Mouse (Mus musculus): Measurements from ENCODE around the gene Pde4c.

Gene Pde4c

DNA sequence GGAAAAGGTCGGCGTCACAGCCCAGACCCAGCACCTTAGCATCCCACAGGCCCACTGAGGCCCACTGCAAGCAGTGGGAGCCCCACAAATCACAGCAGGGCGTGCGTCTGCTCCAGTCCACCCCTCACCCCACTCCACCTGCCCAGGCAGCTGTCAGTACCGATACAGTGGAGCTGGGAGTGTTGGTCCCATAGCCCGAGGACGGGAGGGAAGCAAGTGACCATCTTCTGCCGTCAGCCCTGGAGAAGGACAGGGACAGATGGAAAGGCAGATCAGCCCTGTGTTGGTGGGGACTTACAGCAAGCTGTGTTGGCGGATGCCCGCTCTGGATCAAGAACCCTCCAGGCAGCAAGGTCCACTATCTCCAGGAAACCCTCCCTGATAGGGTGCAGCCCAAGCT lies 65.5 kb downstream of the Pde4c start:
- DNase-seq (ENCODE audit: low spot score in 2 of 2): no peak

GRCm38 (mm10) chr8:70790846-70791245 lies 67.3 kb downstream of the Pde4c start:
- DNase-seq (ENCODE audit: low spot score in 2 of 2): peak in 1 of 2 experiments; percentile 60

- no peak for DNase-seq (ENCODE audit: low spot score in 2 of 2)
These were observed 67.8 kb downstream of the Pde4c start for GRCm38 (mm10) chr8:70791294-70791701.

DNA sequence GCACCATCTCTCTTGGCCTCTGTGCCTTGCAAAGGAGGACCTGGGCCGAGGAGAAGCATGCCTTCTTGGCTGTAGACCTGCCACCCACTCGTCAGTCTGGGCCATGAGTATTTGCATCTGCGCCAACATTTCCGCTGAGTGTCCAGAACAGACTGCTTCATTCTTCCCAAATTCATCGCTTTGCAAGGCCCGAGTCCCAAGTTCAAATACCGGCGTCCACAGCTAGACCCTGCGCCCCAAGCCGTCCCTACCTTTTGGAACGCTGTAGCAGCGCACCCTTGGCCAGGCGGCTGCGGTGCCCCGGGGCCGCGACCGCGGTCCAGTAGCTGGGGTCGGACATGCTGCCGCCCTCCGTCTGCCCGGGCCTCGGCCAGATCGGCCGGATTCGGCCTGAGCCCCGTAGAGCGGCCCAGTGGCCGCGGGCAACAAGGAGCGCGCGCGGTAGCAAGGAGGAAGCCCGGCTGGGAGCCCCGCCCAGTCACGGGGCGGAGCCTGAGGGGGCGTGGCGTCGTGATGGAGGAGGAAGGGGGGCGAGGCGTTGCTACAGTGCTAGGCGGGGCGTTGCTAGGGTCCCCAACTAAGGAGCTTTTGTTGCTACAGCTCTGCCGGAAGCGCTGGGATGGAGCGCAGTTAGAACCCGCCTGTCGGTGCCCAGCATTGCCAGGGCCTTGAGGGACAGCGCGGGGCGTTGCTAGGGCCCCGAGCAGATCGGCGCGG lies 68.6 kb downstream of the Pde4c start:
- peak; percentile 94 to 98 for DNase-seq (ENCODE audit: low spot score in 2 of 2)

DNA sequence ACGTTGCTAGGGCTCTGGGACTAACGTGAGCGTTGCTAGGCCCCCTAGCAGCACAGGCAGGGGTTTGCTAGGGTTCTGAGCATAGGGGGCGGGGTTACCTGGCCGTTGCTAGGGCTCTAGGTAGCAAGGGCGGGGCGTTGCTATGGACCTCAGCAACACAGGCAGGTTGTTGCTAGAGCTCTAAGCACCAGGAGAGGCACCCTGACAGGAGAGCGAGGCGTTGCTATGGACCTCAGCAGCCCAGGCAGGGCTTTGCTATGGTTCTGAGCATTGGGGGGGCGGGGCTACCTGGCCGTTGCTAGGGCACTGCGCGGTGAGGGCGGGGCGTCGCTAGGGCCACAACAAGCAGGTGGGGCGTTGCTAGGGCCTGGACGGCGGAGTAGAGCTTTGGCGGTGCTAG lies 69.2 kb downstream of the Pde4c start:
- no peak for DNase-seq (ENCODE audit: low spot score in 2 of 2)

GRCm38 (mm10) chr8:70794215-70794614 lies 70.7 kb downstream of the Pde4c start:
- no peak for DNase-seq (ENCODE audit: low spot score in 2 of 2)

- no peak for DNase-seq (ENCODE audit: low spot score in 2 of 2)
These were observed 71.8 kb downstream of the Pde4c start for GRCm38 (mm10) chr8:70795370-70795769.

DNA sequence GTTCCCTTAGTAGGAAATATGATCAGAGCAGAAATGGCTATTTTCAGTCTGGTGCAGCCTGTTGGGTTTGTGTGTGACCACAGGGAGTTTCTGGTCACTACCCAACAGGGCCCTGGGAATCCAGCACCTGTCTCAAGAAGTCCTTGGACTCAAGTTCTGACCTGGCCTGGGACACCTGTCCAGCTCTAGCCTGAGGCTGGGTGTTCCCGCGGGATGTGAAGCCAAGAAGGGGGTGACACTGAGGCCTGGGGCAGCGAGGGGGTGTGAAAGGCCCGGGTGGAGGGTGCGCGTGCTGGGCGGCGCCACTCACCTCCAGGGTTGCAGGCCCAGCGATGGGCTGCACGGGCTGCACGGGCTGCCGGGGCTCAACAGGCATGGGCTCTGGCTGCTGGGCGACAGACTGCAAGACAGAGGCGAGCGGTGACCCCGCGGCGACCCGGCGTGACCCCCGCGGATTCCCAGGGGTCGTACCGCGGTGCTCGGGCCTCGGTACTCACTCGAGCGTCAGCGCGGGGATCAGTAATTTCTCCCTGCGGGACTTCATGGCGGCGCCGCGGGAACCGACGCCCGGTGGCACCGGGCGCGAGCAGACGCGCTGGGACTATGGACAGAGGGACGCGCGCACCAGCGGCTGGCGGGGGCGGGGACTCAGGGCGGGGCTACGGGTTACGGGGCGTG lies 73.0 kb downstream of the Pde4c start:
- peak in 1 of 2 experiments; percentile 8 for DNase-seq (ENCODE audit: low spot score in 2 of 2)

- peak; percentile 89 for DNase-seq (ENCODE audit: low spot score in 2 of 2)
These were observed 73.9 kb downstream of the Pde4c start for GRCm38 (mm10) chr8:70797081-70798070.

DNA sequence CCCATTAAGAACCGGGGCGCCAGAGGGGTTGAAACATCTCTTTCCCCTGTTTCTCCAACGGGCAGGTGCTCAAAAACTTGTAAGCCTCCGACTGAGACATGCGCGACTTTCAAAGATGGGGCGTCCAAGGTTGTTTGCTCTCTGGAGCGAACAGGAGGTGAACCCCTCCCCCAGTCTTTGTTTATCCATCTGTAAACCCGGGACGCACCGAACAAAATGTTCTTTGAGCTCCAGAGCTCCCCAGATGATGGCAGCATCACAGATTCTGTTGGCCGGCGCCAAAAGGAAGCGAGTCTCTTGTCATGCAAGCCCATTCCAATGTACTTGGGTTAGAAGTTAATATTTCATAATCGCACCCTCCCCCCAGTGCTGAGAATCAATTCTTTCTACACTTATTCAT lies 74.8 kb downstream of the Pde4c start:
- no peak for DNase-seq (ENCODE audit: low spot score in 2 of 2)

DNA sequence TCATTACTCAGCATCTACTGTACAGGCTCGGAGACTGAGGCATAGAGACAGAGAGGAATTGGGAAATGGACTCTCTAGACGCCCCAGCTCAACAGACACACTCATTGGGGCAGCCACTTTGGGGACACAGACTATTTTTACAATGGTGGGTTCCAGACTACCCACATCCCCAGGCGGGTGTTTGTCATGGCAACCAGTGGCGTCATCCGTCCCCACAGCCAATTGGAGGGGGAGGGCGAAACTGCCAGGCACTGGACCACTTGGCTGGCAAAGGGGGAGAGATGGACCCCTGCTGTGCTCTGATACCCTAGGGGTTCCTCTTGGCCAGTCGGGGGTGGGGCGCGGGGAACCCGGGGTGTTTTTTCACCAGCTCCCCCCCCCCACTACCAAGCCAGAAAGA lies 77.1 kb downstream of the Pde4c start:
- peak; percentile 75 to 76 for DNase-seq (ENCODE audit: low spot score in 2 of 2)
